Mouse (Mus musculus): ENCODE data around the gene Tmem135. TPM values are rescaled to one million over a fixed set of nuclear protein-coding genes. Genes with fewer than 3 reads are reported as not detected.

The Tmem135 gene
- 10 to 100 TPM; 43.3 to 51.3 TPM for total RNA-seq (2021)

DNA sequence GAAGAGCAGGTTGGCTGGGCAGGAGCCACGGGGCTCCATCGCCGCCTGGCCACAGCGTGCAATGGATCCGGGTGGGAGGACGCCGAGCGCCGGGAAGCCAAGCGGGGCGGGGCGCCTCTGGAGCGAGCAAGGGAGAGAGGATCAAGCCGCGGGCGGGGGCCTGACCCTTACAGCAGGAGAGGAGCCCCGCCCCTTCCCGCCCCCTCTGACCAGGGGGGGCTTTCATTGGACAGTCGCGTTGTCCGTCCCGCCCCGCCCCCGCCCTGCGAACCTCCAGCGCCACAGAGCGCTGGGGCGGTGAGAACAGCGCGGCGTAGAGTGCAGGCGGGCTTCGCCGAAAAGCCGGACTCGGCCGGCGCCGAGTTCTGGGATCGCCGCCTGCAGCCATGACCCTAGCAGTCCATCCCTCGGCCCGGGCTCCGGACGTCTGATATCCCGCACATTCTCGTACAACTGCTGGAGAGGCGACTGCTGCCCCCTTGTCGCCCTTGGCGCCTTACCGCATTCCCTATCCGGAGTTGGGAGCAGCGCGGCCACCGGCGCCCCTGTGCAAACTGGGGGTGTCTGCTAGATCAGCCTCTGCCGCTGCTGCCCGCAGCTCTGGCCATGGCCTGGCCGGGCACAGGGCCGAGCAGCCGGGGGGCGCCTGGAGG is at the start of gene Tmem135, which contains the start of gene Fzd4:
Tmem135 (minus strand) TSS at position 142 of the 653 bp plus-strand sequence.
Fzd4 (plus strand) TSS at position 275 of the 653 bp plus-strand sequence.
- peak; percentile 93 for DNase-seq
- intact Hi-C loops (cut with DNase I), result loop anchor here (5.0 kb wide), 1 partner anchor 67 kb away; no protein-coding TSS in a partner anchor

DNA sequence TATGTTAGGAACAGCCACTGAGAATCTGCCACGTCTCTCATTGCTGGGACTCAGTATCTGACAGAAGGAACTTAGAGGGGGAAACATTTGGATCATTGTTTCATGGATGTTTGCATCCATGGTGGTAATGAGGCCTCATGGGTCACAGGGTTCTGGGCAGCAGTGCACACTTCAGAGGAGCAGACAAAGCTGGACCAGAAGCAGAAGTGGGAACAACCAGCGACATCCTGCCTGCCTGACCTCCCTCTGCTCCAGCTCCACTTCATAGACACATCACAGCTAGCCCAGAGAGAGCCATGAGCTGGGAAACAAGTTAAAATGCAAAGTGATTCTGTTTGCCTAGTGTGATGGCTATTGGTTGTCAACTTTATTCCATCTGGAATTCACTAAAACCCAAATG is 46.3 kb upstream of the Tmem135 start:
- DNase-seq, result no peak
- intact Hi-C loops (cut with DNase I), result loop anchor here (2.0 kb wide), 1 partner anchor 16 kb away; no protein-coding TSS in a partner anchor

DNA sequence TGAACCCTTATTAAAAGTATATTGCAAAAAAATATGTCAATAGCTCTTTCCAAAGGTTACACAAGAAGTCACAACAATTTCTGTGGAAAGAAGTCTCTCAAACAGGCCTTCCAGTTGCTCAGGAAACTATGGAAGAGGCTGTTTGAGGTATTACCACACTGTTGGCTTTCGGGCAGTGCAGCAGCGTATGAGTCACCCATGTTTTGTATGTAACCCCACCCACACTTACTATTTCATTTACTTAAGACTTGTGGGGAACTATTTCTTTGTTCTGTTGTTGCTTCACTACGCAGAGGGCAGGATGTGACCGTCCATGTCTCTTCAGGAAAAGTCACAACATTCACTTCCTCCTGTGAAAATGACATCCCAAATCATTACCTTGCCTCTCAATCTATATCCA is 41.1 kb upstream of the Tmem135 start:
- DNase-seq, result no peak
- intact Hi-C loops (cut with DNase I), result no loop called here

DNA sequence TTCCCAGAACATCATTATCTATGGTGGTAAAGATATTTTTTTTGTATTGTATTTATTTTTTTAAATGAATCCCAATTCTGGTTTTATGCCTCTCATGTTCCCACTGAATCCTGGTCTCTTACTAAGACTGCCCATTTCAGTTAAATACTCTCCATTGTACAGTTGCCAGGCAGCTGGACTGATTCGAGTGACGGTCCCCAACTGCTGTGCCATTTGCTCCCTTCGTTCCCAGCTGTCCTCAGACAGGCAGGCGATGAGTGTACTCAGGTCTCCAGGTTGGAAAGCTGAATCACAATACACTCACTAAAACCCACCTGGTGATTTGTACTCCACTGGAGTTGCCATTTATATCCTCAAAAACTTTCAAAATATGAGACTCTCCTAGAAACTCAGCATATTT is 38.2 kb upstream of the Tmem135 start:
- intact Hi-C loops (cut with DNase I), result no loop called here
- DNase-seq, result no peak

DNA sequence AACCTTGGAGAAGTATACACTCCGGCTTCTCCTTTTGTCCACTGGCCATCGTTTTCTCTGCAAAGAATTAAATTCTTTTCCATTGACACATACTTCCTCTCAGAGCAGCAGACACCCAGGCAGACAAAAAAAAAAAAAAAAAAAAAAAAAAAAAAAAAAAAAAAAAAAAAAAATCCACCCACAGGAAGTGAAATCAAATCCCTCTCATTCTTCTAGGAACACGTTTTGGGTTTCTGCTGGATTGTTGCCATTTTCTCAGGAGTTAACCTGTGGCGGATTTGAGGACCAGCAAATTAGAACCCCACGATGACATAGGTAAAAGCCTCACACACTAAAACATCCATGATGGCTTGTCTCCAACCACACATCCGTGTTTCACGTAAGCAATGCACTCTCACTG is 37.3 kb upstream of the Tmem135 start:
- DNase-seq, result peak in 1 of 2 experiments; percentile 13
- intact Hi-C loops (cut with DNase I), result no loop called here

DNA sequence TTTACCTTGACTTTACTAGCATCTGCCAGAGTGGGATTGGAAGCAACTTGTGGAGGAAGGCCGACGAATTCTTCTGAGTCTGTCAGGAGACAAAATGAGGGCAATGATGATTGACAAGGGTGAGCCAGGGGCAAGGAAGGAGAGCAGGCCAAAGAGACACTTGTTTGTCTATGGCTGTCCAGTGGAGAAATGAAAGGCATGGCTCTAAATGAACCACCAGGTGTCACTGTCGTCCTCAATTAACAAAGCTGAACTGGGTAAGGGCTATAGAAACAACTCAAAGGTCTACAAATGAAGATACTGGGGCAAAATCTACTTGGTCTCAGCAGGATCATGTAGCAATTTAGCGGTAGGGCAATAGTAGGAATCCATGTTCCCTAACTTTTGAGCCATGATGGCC is 33.6 kb upstream of the Tmem135 start:
- intact Hi-C loops (cut with DNase I), result loop anchor here (1.0 kb wide), 1 partner anchor 36 kb away; no protein-coding TSS in a partner anchor
- peak; percentile 50 to 58 for DNase-seq

DNA sequence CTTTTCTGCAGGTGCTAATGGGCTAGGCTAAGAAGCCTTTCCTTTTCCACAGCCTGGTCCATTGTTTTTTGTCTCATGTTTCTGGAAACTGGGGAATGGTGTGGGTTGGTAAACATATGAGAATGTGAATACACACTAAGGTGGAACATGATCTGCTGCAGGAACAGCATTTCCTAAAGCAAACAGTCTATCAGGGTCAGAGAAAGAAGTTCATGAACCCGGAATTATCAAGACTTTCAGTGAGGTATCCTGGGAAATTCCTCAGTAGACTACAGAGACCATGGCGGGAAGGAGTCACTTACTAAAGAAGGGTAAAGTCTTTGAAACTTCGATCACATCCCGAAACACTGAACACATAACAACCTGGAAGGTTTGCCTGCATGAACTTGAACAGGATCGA is 32.4 kb upstream of the Tmem135 start:
- intact Hi-C loops (cut with DNase I), result no loop called here
- DNase-seq, result no peak

DNA sequence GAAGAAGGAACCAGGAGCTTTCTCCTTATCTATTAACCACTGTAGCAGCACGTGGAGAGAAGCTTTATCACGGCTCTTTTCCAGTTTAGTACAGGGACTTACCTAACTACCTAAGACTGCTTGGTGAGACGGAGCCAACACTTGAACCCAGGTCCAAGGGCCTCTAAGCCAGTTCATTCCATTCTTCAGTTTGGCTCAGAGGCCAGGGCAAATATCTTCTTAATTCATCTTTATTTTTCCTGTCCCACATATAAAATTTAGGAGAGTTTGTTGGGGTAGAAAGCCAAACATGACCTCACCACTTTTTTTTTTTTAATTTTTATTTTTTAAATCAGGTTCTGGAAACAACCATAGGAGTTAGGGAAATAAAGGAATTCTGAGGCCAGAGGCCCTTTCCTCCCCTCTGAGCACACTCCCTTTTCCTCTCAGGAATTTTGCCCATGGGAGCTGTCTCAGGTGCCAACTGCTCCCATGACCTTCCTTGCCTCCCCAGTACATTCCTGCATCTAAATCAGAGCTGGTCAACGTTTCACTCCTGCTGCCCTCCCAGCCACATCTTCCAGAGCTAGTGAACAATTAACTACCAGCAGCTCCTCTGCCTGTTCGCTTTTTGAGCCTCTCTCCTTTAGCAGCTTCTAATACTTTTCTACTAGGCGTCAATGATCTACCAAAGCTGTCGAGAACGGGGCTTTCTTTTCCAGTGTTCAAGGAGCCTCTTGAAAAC is 30.0 kb upstream of the Tmem135 start:
- intact Hi-C loops (cut with DNase I), result no loop called here
- DNase-seq, result no peak

DNA sequence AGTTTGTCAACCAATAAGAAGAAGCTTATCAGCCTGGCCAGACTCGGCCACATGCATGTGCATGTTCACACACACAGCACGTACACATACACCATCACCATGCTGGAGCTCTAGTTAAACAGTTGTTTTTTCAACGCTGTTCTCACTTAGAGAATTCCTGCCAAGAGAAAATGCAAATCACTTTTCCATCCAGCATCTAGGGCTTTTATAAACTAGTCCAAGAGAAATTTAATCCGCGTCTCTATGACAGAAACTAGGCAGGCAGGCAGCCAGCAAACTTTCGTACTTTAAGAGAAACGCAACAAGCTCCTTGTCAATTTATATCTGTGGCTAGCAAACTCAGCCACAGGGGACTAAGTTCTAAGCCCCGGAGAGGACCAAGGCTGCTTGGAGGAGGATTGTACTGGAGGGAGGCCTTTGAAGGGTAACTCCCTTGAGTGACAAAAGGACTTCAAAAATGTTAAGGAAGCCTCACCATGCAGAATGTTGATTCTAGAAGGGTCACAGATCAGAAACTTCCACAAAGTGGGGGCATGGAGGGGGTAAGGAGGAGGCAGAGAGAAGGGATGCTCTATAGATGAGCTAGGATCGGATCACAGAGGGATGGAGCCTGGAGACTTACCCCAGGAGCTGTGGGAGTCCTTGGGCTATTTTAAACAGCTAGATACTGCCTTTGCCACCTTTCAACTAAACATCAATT is 29.3 kb upstream of the Tmem135 start:
- DNase-seq, result no peak

DNA sequence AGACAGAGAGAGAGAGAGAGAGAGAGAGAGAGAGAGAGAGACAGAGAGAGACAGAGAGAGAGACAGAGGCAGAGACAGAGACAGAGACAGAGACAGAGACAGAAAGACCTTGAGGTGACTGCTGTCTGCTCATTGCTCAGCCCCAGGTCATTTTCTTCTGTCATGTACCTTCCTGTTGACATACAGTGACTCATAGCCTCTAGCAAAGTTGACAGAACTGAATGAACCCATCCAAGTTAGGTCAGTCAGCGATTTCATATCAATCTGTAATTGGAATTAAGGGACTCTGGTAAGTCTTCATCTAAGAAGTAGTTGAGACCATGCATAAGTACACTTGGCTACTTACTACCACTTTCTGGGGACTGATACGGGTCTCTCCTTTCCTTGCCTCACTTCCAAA is 27.2 kb upstream of the Tmem135 start:
- no peak for DNase-seq
- intact Hi-C loops (cut with DNase I), result no loop called here

More for the DNA sequence above, 29.3 kb upstream of the Tmem135 start:
- intact Hi-C loops (cut with DNase I), result no loop called here

DNA sequence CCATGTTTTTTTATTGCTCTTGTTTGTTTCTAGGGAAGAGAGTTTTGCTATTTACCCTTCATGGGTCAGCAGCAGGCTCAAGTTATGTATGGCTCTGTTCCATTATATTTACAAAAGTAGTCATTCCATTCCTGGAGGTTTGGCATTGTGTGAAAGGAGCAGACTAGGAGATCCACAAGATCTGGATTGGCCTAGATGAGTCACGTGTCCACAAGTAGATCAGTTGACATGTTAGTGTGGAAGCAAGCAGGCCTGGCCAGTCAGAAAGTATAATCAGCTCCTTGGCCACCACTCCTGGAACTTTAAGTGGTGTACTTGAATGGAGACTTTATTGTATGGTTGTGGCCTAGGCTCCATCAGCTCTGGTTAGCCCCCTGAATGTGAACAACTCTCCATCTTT is 25.3 kb upstream of the Tmem135 start:
- no peak for DNase-seq
- intact Hi-C loops (cut with DNase I), result no loop called here

DNA sequence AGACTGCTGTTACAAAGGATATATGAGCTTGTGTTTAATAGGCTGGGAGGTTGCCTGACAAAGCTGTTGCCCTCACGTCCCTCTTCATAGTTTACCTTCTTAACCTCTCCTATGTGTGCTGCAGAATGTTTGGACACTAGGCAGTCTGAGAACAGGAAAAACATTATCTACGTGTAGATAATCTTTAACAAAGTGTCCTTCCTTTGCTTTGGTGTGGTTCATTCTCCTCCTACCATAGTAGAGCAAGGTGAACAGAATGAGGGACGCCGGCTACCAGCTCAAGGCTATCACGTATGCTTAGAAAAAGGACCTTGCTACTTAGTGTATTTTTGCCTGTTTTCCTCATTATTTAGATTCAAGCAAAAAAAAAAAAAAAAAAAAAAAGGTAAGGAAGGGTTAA is 24.8 kb upstream of the Tmem135 start:
- intact Hi-C loops (cut with DNase I), result no loop called here
- no peak for DNase-seq

DNA sequence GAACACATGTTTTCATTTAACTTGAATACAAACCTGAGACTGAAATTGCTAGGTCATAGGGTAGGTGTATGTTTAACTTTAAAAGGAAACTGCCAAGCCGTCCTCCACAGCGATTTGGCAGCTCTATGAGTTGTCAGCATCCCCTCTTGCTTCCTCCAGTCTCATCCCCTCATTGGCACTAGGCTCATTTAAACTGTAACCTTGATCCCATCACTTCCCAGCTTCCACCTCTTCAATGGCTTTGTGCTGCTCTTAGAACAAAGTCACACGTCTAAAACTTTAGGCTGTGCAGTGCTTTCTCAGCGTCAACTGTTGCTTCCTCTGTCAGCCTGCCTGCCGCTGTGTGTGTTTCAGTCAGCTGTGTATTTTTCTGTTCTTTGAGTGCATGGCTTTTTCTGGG is 23.1 kb upstream of the Tmem135 start:
- intact Hi-C loops (cut with DNase I), result no loop called here
- DNase-seq, result no peak

DNA sequence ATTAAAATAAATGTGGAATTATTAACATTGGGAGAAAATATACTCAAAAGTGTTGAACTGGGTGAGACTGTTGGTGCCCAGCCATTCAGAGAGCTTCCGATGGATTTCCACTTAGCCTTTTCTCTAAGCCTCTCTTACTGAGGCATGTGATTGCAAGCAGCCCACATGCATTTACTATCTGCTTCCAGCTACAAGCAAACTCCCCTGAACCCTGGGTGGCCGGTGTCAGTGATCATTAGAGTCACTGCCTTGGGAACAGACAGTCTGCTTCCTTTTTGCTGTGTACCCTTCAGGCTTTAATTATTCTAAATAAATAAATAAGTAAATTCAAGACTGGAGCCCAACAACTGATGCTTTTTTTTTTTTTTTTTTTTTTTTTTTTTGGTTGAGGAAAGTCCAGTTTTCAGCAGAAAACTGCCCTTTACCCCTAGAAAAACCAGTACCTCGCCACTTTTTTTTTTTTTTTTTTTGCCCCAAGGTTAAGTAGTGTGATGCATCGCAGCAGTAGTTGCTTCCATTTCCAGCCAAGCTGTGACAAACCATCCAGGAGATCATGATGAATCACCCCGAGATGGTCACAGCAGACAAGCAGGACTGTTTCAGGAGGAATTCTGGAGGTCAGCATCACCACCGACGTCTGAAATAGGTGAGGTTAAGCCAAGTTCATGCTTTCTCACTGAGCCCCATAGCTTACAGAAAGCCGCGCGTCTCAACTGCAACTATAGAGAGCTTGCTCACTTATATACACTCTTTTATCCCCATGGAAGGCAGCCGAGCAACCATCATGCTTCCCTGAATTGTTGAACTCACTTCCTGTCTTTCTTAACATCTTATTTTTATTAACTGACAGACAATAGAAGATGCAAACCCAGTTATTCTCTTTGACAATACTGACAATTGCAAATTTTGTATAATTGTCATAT is 22.0 kb upstream of the Tmem135 start:
- no peak for DNase-seq

DNA sequence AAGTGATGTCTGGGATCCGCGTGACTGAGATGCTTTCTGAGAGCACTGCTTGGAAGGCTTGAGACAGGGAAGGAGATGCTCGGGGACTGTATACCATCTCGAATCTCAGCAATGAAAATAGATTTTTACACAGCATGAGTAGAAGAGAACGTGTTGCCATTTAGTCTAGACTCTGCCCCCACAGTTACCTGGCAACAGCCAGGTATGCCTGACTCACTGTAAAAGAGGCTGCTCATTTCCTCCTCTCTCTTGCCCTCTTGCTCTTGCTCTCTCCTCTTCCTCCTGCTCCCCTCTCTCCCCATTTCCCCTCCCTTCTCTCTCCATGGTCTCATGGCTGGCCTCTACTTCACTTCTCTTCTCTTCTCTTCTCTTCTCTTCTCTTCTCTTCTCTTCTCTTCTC is 20.6 kb upstream of the Tmem135 start:
- intact Hi-C loops (cut with DNase I), result no loop called here
- no peak for DNase-seq

More for the DNA sequence above, 22.0 kb upstream of the Tmem135 start:
- intact Hi-C loops (cut with DNase I), result no loop called here

DNA sequence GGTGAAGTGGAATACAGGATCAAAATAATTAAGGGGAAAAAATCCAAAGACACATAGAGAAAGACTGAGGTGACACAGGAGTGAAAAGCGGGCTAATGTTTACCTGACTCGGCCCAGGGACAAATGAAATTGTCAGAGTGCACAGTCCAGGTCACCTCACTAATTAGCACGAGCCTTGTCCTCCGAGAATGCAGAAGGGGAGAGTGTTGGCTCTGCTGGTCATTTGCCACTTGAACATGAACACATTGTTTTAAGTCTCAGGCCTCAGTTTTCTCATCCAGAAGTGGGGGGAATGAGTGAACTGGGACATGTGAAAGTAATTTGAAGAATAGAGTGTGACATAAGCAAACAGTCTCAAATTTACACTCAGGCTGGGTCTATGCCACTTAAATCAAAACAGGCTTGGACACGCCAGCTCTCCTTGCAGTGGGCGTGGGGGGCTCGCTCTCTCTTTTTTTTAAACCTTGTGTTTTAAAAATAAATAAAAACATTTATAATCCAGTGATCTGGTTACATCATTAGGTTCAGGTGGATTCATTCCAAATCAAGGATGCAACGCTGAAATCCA is 19.8 kb upstream of the Tmem135 start:
- DNase-seq, result no peak
- intact Hi-C loops (cut with DNase I), result no loop called here

DNA sequence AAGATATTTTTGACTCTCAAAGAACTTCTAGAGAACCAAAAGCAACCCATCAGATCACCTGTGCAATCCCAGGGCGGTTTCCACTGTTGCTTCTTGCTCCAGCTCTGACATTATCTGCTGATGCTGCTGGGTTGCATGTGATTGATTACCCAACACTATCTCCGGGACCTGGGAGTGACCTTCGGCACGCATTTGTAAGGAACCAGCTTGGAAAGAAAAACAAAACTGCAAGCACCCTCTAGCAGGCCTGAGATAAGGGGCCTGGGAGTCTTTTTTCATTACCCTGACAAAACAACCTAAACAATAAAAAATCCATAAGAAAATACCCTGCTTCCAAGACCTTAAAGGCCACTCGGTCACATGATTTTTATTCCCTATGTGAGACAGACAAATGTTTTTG is 19.2 kb upstream of the Tmem135 start:
- intact Hi-C loops (cut with DNase I), result no loop called here
- DNase-seq, result no peak

DNA sequence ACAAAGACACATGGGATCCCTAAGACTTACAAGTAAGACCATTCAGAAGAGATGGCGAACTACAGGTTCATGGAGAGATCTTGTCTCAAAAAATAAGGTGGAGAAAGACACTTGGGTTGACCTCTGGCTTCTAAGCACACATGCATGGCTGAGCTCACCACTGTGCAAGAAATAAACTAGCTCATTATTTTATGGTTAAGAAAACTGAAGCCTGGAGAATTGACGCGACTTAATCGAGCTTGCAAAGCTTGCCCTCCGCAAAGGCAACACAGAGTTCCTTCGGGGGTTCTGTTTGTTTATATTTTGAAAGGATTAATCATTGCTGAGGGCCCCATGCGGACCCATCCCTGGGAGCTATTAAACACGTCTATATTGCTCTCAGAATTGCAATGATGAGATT is 18.6 kb upstream of the Tmem135 start:
- intact Hi-C loops (cut with DNase I), result no loop called here
- no peak for DNase-seq

DNA sequence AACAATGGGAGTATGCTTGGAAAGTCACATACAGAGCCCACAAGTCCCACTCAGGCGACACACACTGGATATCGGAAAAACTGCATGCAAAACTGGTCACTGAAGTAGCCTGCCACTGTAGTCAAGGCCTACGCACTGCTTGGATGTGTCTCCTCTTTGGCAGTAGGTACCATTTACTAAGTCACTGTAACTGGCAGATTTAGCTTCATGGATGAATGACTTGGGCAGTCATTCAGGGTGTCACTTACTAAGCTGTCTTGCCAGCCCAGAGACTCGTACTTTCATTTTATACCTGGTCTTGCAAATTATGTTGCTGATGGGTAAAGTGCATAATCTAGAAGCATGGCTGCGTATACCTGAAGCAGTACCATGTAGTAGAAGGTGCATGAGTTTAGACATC is 17.3 kb upstream of the Tmem135 start:
- intact Hi-C loops (cut with DNase I), result no loop called here
- DNase-seq, result no peak
